Mouse (Mus musculus): Measurements from ENCODE around the gene Ei24. TPM values are rescaled to one million over a fixed set of nuclear protein-coding genes. Genes with fewer than 3 reads are reported as not detected.

The Ei24 gene
- polyA plus RNA-seq (2014; fragmentation: Illumina TruSeq; extraction: RNeasy Lipid Tissue Mini Kit (QIAGEN cat#74804); ENCODE audit: low read depth, low replicate concordance) = 78.6 TPM

DNA sequence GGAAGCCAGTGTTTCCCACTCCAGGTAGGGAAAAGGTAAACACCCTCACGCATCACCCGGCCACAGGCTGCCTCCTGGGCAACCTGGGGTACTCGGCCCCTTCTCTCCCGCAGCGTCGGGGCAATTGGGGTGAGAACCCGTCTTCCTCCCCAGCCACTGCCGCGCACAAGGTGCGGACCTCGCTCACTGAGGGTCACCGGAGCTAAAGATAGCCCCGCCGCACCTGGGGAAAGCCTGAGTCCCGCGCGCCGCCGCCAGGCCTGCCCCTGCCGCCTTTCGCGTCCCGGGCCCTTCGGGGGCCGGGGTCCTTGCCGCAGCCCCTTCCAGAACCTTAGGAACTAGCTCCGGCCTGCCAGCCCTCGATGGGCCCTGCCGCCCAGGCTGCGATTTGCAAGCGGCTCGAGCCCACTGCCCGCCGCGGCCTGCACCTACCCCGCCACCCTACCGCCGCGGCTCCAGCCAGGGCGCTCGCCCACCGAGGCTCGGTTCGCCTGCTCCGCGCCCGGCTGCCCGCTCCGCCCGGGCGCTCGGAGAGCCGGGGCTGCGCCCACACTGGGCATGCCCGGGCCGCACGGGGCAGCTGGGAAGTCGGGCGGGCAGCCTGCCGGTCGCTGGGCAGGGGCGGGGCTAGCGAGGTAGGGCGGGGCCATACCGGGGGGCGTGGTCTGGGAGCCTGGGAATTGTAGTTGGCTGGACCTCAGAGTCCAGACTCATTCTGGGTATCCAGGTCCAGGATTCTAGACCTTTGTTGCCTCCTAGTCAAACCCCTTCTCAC, at the start of gene Ei24:
Ei24 (minus strand) TSS at position 613 of the 775 bp plus-strand sequence.

DNA sequence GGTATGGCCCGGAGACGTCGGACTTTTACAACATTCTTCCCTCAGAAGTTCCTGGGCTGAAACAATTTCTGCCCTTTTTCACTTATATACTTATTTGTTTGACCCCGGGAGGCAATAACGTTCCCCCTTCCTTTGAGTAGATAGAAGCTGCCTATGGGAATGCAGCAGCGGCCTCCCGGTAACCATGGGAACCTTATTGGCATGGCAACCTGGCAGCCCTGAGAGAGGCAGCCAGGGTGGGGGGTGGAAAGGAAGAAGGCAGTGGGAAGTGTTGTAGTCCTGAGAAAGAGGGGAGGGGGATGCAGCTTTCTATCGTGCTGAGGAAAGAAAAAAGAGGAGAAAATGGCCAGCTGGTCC, 24.4 kb upstream of the Ei24 start, which contains the start of gene Fez1:
Fez1 (plus strand) TSS at position 221 of the 357 bp plus-strand sequence.

DNA sequence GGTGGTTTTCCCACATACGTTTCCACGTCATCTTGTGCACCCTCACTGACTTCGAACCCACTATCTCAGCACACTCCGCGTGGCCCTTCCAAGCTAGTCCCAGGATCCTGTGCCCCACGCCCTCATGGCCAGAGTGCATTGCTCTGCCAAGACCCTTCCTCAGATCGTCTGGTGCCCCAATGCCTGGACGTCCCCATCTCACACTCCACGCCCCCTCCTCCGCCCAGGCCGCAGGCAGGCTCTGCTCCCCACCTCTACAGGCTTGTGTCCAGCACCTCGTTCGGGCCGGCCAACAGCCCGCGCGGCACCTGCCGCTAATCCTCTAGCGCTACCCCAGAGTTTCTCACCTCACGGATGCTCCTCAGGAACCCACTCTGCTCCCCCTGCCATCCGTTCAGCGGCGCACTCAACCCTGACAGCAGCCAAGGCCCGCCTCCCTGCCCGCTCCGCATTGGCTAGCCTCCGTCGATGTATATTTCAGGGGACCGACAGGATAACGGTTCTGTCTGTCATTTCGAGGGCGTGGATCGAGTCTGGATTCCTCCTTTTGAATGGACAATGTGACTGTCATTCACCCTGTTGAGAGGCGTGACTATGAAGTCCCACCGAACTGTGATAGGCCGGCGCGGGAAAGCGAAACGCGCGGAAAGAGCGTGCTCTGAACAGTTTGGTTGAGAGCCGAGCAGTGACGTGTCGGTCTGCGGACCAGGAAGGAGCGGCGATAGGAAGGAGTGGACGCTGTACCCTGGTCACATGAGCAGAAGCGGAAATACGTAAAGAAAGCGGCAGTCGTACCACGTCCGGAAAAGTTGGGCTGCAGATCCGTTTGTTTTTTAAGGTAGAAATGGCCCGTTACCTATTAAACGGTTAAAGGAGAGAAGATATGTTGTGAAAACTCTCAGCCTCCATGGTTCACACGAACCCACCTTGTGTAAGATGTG, 29.7 kb downstream of the Ei24 start, which contains the start of gene Stt3a:
Stt3a (minus strand) TSS at position 477 of the 941 bp plus-strand sequence.

Other genes with a start within 250 kb of the Ei24 start
- not detected for gene Gm17689, start 214.8 kb downstream of the Ei24 start, polyA plus RNA-seq (2014; fragmentation: Illumina TruSeq; extraction: RNeasy Lipid Tissue Mini Kit (QIAGEN cat#74804); ENCODE audit: low read depth, low replicate concordance)
- gene A630095E13Rik, start 154.0 kb downstream of the Ei24 start, polyA plus RNA-seq (2014; fragmentation: Illumina TruSeq; extraction: RNeasy Lipid Tissue Mini Kit (QIAGEN cat#74804); ENCODE audit: low read depth, low replicate concordance) = not detected
- gene Acrv1, start 104.2 kb downstream of the Ei24 start, polyA plus RNA-seq (2014; fragmentation: Illumina TruSeq; extraction: RNeasy Lipid Tissue Mini Kit (QIAGEN cat#74804); ENCODE audit: low read depth, low replicate concordance) = 4.0 TPM
- 2.7 TPM for gene Chek1, start 70.3 kb downstream of the Ei24 start, polyA plus RNA-seq (2014; fragmentation: Illumina TruSeq; extraction: RNeasy Lipid Tissue Mini Kit (QIAGEN cat#74804); ENCODE audit: low read depth, low replicate concordance)
- gene Stt3a, start 29.7 kb downstream of the Ei24 start, polyA plus RNA-seq (2014; fragmentation: Illumina TruSeq; extraction: RNeasy Lipid Tissue Mini Kit (QIAGEN cat#74804); ENCODE audit: low read depth, low replicate concordance) = 187 TPM
- gene Fez1, start 24.5 kb upstream of the Ei24 start, polyA plus RNA-seq (2014; fragmentation: Illumina TruSeq; extraction: RNeasy Lipid Tissue Mini Kit (QIAGEN cat#74804); ENCODE audit: low read depth, low replicate concordance) = 6.9 TPM

Measured in adipose tissue, adult 10 weeks (tissue).